Mouse (Mus musculus) small intestine, adult 2 months (tissue): ENCODE data around the gene Atp1a1.

Experiments
- CTCF ChIP-seq: fragments of 200-500 bp; IDR thresholded peaks from 2 replicates; pipeline ENCODE4 v1.5.1; 2012; ENCODE audit warnings: low read depth, mild to moderate bottlenecking, control low read depth, inconsistent platforms, low read length, moderate library complexity, mixed read lengths; ENCODE audit not compliant: insufficient replicate concordance, insufficient read length; ENCODE audit errors: extremely low read depth
- POLR2A ChIP-seq: fragments of 200-500 bp; IDR thresholded peaks from 2 replicates; pipeline ENCODE4 v1.6.1; 2012; ENCODE audit warnings: low read depth, mild to moderate bottlenecking, control low read depth, inconsistent platforms, low read length, moderate library complexity

- peak; percentile 42; the same call in 1 of the 2 replicates for TF ChIP-seq POLR2A
- peak; percentile 36; the same call in 1 of the 2 replicates for TF ChIP-seq CTCF
These were observed 579 bp downstream of the Atp1a1 start for GRCm38 (mm10) chr3:101603661-101604549.
